Mouse (Mus musculus) Patski (cell line): Measurements from ENCODE around the gene Abcg5. TPM values are rescaled to one million over a fixed set of nuclear protein-coding genes. Genes with fewer than 3 reads are reported as not detected.
A peak's percentile ranks its signal among the peaks of the same experiment; 100 is the strongest.

Experiments
- ATAC-seq: fragments of 100-300 bp; one replicate; pipeline ENCODE4 v1.8.0; 2021
- CTCF ChIA-PET: fragments of 350-600 bp; sonication (Branson Sonifier 250); formaldehyde crosslinking; loops from one replicate; lab custom pipeline; 2022; ENCODE audit warnings: inconsistent platforms; lab: Charles Lee
- POLR2A ChIA-PET: fragments of 350-600 bp; sonication (Branson Sonifier 250); formaldehyde crosslinking; loops from one replicate; lab custom pipeline; 2022; ENCODE audit warnings: antibody characterized with exemption, inconsistent platforms; lab: Charles Lee
- DNase-seq: peaks from one replicate; pipeline ENCODE4 v3.0.0-alpha.2; 2011; ENCODE audit warnings: low read depth, low spot score
- H3K27me3 ChIP-seq: fragments of 371-371 bp; one replicate; pipeline ENCODE4 v1.5.1; 2021
- CTCF ChIP-seq: fragments of 100-300 bp; IDR thresholded peaks from one replicate; pipeline ENCODE4 v1.5.1; 2021
- in situ Hi-C: fragments of 300-500 bp; cut with MboI; formaldehyde crosslinking; loops from 3 replicates; pipeline ENCODE4 v1.11.1; 2018; ENCODE audit warnings: low pct_unique_long_range_greater_than_20kb, mixed read lengths
- polyA plus RNA-seq: library from polyadenylated mRNA; unstranded; gene quantifications from one replicate; pipeline ENCODE4 v1.2.3, GENCODE M21; 2021

Abcg5 gene
- polyA plus RNA-seq, 1 experiment from 2014 or later, result not detected

DNA sequence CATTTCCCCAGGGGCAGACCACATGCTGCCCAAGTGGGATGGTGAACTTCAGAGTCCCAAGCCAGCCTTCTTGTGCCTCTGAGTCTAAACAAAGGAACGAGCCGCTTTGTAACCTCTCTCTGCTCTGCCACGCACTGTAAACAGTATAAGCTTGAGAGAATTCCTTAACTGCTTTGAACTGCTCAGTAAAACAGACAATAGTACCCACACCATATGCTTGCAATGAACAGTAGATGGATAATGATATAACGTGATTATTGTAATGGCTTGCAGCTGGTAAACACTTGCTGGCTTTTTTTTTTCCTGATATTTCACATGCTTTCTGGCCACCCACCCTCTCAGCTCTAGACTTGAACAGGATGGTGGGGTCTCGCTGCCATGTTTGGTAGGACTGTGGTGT is 5.2 kb upstream of the Abcg5 start:
- POLR2A ChIA-PET, result no interaction called here
- in situ Hi-C loops, result no loop called here
- DNase-seq, result no peak
- CTCF ChIA-PET, result no interaction called here
- no peak for ATAC-seq
- H3K27me3 ChIP-seq, result no peaks in the 10 kb centered on the region
- TF ChIP-seq CTCF, result no peak

DNA sequence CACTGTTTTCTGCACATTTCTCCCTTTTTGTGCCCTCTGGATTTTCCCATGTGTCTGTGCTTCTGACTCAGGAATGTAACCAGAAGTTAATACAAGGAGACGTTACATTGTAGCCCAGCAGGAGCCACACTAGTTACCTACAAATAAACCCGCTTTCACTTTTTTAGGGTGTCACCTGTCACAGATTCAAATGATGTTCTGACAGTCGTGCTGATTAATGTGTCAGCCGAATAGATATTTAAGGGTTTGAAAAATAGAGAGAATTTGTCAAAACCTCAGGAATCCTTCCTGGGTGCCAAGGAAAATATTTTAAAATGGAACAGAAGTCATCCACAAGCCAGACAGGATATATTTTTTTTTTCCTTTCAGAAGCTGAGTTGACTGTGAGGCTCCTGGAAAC is 2.5 kb upstream of the Abcg5 start:
- ChIA-PET CTCF (interaction anchor here (1.2 to 2.2 kb wide), 2 partner anchors 10 to 14 kb away, joined by 3 to 8 read pairs; partner anchors contain the start of gene Abcg8), POLR2A (interaction anchor here (0.6 kb wide), 1 partner anchor 18 kb away, joined by 3 read pairs; no protein-coding TSS in a partner anchor)
- ATAC-seq, result peak; percentile 3
- peak; percentile 43 for DNase-seq
- in situ Hi-C loops, result no loop called here
- no peak for TF ChIP-seq CTCF
- H3K27me3 ChIP-seq, result no peaks in the 10 kb centered on the region

DNA sequence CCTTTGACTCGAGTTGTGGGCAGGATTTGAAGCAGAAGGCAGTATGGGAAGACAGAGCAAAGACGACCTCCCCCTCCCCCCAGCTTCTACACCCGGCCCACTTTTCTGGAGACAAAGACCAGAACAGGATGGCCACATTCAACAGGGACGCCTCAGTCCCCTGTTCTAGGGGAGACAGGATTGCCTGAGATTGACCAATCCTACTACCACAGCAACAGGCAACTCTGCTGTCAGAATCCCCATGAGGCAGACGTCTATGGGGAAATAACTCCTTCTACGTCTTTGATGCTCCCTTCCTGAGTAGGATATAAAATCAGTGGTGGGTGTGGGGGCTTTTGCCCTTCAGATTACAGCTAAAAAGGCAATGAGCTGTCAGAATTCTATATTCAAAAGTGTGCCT is 1.5 kb upstream of the Abcg5 start:
- DNase-seq (no peak), ATAC-seq (no peak)
- CTCF ChIA-PET, result interaction anchor here (1.2 kb wide), 1 partner anchor 9 kb away, joined by 3 read pairs; the partner anchor contains the start of gene Abcg8
- TF ChIP-seq CTCF, result no peak
- in situ Hi-C loops, result no loop called here
- H3K27me3 ChIP-seq, result no peaks in the 10 kb centered on the region
- POLR2A ChIA-PET, result no interaction called here

DNA sequence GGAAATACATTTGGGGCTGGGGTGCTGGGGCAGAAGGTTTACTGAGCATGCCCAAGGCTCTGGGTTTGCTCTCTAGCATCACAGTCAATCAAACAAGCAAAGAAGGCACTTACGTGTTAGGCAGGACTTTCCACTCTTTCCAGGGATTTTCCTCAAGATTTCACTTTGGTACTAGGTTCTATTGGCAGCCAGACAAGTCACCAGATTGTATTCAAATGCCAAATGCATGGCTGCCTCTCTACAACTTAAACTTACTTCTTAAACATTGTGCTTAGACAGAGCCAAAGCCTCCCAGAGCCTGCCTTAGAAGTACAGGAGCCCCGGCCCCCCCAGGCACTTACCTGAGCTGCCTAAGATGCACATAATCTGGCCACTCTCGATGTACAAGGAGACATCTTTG is 1.1 kb downstream of the Abcg5 start:
- DNase-seq, result no peak
- POLR2A ChIA-PET, result no interaction called here
- TF ChIP-seq CTCF, result no peak
- H3K27me3 ChIP-seq, result no peaks in the 10 kb centered on the region
- CTCF ChIA-PET, result no interaction called here
- ATAC-seq, result no peak
- in situ Hi-C loops, result no loop called here

DNA sequence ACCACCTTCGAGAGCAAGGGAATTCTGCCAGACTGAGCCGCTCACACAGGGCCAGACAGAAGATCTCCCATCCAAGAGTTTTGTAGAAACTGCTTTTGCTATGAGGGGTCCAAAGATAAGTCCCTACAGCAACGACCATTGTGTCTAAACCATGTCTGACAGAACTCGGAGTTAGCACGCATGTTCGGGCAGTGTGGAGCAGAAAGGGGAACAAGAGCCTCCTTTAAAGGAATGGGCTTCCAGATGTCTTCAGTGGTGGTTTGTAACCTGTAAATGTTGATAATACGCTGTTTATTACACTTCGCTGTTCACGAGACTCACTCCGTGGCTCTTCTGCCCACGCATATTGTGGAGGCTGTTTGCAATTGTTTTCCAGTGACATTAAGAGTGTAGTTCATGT is 5.2 kb downstream of the Abcg5 start:
- TF ChIP-seq CTCF, result no peak
- POLR2A ChIA-PET, result no interaction called here
- H3K27me3 ChIP-seq, result no peaks in the 10 kb centered on the region
- ATAC-seq, result no peak
- CTCF ChIA-PET, result interaction anchor here (1.0 kb wide), 1 partner anchor 10 kb away, joined by 3 read pairs; no protein-coding TSS in a partner anchor
- in situ Hi-C loops, result no loop called here
- no peak for DNase-seq

DNA sequence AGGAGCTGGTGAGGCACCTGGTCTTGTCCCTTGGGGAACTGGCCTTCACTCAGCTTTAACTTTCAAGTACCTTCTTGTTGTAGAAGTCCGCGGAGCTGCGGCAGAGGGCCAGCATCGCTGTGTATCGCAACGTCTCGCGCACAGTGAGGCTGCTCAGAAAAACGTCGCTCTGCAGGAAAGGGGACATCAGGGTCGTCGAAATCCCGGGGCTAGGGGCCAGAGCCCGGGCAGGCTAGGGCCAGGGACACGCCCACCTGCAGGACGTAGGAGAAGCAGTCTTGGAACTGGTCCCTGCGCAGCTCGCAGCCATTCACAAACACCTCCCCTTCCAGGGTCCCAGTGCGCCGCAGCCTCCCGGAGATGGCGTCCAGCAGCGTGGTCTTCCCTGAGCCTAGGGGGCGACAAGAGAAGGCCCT is 6.9 kb downstream of the Abcg5 start, which contains the start of gene Abcg8:
Gene Abcg8, plus strand, starts transcription at position 352 of the 416 bp plus-strand sequence.
- DNase-seq (no peak), ATAC-seq (no peak)
- POLR2A ChIA-PET, result no interaction called here
- CTCF ChIA-PET, result interaction anchor here (0.8 kb wide), 1 partner anchor 9 kb away, joined by 3 read pairs; no protein-coding TSS in a partner anchor
- TF ChIP-seq CTCF, result no peak
- no peaks in the 10 kb centered on the region for H3K27me3 ChIP-seq
- in situ Hi-C loops, result no loop called here

DNA sequence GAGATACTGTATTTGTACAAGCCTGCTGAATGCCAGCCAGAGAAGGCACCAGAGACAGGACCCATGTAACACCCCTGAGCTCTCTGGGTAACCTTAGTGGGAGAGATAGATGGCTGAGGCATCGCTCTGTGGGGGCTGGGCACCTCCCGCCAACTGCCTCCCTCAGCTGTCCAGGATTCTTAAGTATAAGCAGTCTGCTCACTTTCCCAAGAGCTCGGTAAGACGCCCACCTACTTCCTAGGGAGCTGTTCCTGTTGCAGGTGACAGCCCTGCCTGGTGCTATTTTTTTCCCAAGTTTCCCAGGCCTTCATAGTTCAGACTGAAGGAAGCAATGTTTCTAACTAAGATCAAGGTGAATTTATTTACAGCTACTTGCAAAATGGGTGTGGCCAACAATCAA is 7.6 kb downstream of the Abcg5 start:
- POLR2A ChIA-PET, result interaction anchor here (0.7 kb wide), 1 partner anchor 11 kb away, joined by 6 read pairs; no protein-coding TSS in a partner anchor
- CTCF ChIA-PET, result interaction anchor here (0.8 kb wide), 1 partner anchor 9 kb away, joined by 3 read pairs; no protein-coding TSS in a partner anchor

DNA sequence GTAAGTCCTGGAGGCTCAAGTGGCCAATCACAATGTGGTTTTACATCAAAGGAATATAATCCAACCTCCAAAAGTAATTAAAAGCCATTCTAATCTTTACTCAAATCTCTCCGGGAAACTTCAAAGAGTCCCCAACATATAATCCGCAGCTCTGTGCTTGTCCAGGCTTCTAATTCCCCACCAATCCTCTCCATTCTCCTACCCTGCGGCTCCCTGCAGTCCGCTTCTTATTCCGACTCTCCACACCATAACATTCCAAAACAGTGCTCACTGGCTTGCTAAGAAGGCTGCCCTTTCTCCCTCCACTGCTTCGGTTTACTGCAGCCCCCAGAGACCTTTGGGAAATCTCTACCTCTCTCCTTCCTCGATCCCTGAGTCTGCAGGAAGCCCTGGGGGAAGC is 8.8 kb downstream of the Abcg5 start:
- no peaks in the 10 kb centered on the region for H3K27me3 ChIP-seq
- TF ChIP-seq CTCF, result no peak
- ChIA-PET CTCF (no interaction called here), POLR2A (no interaction called here)
- DNase-seq, result no peak
- ATAC-seq, result no peak
- in situ Hi-C loops, result no loop called here

More for the DNA sequence above, 7.6 kb downstream of the Abcg5 start:
- DNase-seq (no peak), ATAC-seq (no peak)
- no peaks in the 10 kb centered on the region for H3K27me3 ChIP-seq
- in situ Hi-C loops, result no loop called here
- no peak for TF ChIP-seq CTCF

DNA sequence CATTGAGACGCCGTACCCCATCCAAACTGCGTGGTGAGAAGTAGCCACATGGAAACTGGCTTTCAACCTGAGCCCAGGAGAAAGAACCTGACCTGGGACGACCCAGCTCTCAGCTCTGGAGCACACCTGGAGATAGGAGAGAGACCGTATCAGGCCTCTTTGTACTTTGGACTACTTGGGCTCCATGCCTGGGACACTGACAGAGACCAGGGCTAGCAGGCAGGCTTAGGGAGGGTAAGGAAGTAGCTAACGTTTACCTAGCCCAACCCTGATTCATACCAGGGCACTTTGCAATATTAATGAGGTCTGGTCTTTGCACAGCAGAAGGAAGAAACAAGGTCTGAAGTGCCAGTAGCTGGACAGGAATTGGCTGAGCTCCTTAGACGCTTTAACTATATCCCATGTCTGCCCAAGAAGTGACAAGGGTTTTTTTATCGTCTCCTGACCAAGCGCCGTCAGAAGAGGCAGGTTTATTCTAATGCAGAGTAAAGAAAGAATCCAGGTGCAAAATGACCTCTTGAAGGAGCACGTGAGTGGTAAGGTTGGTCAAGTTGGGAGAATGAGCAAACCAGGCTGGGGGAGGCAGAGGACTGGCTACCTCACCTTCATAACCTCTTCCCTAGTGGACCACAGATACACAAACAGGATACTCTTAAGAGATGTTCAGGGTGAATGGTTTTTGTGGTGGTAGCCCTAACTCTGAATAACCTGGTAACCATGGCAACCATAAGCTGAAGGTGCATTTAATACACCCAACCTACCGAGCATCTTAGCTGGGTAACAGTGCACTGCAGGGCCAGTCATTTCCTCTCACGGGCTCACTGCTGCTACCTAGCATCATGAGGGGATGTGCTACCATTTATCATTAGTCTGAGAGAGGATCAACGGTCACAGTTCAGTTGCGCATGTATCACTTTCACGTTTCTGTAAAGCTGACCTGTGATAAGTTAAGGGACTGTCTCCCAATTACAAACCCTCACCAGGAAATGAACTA is 10.1 kb downstream of the Abcg5 start:
- DNase-seq (no peak), ATAC-seq (no peak)
- no peak for TF ChIP-seq CTCF
- CTCF ChIA-PET, result interaction anchor here (1.8 to 2.1 kb wide), 2 partner anchors 9 to 30 kb away, joined by 4 to 6 read pairs; no protein-coding TSS in a partner anchor
- H3K27me3 ChIP-seq, result no peaks in the 10 kb centered on the region
- POLR2A ChIA-PET, result no interaction called here
- in situ Hi-C loops, result no loop called here

DNA sequence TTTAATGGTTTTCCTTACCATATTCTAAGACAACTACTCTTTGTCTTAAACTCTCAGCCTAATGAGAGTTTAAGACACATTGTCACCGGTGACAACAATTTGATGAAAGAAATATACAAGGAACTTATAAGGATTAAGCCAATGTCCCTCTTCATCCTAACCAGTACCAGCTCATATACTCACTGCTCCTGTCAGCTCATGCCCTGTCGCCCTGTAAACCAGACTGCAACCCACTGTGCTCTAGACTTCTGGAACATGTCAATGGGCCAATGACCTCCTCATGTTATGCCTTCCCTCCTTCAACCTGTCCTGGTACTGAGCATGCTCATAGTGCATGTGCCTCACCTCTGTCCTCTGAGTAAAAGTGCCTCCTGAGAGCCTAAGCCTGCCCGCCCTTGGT is 15.0 kb downstream of the Abcg5 start:
- ChIA-PET CTCF (interaction anchor here (1.5 kb wide), 1 partner anchor 10 kb away, joined by 3 read pairs; no protein-coding TSS in a partner anchor), POLR2A (no interaction called here)
- DNase-seq (no peak), ATAC-seq (no peak)
- in situ Hi-C loops, result no loop called here
- TF ChIP-seq CTCF, result no peak
- no peaks in the 10 kb centered on the region for H3K27me3 ChIP-seq

DNA sequence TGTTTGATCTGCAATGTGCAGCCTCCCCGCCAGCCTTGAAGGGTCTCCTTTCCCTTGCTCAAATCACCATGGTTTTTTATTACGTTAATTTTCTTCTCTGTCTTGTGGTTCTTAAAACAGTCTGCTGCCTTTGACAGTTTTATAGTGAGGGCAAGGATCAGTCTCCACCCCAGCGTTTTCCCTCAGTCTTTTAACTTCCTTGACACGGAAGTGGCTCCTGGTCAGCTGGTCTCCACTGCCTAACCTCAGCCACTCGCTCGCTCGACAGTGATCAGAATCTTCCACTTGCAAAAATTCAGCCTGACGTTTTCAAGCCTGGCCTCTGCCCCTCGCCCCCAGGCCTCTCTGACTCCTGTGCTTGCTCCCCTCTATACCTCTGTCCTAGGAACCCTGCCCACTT is 17.1 kb downstream of the Abcg5 start:
- no peak for DNase-seq
- CTCF ChIA-PET, result no interaction called here
- POLR2A ChIA-PET, result no interaction called here
- TF ChIP-seq CTCF, result no peak
- ATAC-seq, result no peak
- H3K27me3 ChIP-seq, result no peaks in the 10 kb centered on the region
- in situ Hi-C loops, result no loop called here
